Comparison of ENCODE assay signal across 7 mouse cellular contexts in genomic region chr9:87843898-87844297, GRCm38 (mm10).
DNase-seq lines count a peak whose midpoint lies in the region; ATAC-seq and TF ChIP-seq lines count a peak whose summit lies in the region.

No protein-coding gene starts in this region.

- peak; percentile 5 to 74 for DNase-seq in left cerebral cortex, postnatal 10 days (ENCODE audit: extremely low spot score in 1 of 2, low spot score in 2 of 2)
- no peak for DNase-seq in left cerebral cortex, adult 11 months (ENCODE audit: low spot score)
- DNase-seq in cerebellum, adult 2 months, result peak; percentile 72 to 88
- DNase-seq in forelimb bud, embryonic 11.5 days (ENCODE audit: low read depth, low spot score), result peak; percentile 59
- peak; percentile 3 to 8 for DNase-seq in kidney, postnatal 36 days

- no peaks in the 10 kb centered on the region for H3K27me3 ChIP-seq in cerebellum, adult 2 months (ENCODE audit: control insufficient read depth, insufficient read depth, low read length)
- H3K27me3 ChIP-seq in hindbrain, embryonic 13.5 days, result no peaks in the 10 kb centered on the region

- H3K27ac ChIP-seq in cerebellum, adult 2 months (ENCODE audit: insufficient read depth, low read length), result no peak overlapping the region
- H3K27ac ChIP-seq in hindbrain, embryonic 13.5 days, result no peak overlapping the region

- no peak overlapping the region for H3K9ac ChIP-seq in hindbrain, embryonic 13.5 days

- no peak for TF ChIP-seq CTCF in cerebellum, adult 2 months (IDR thresholded peaks at IDR 0.05; ENCODE audit: borderline replicate concordance, insufficient read depth, low read depth, low read length)

- no peaks in the 10 kb centered on the region for H3K9me3 ChIP-seq in hindbrain, embryonic 13.5 days

- 6% methylated on average over 6 of the region's 6 CpGs for WGBS in cerebellum, adult 2 months
- 71% methylated on average over 6 of the region's 6 CpGs for WGBS in hindbrain, embryonic 13.5 days

- H3K36me3 ChIP-seq in hindbrain, embryonic 13.5 days, result no peaks in the 10 kb centered on the region

- no peak overlapping the region for H3K4me2 ChIP-seq in hindbrain, embryonic 13.5 days

- H3K4me3 ChIP-seq in cerebellum, adult 2 months (replicated peaks; ENCODE audit: insufficient read depth, low read depth, low read length), result no peak overlapping the region
- H3K4me3 ChIP-seq in hindbrain, embryonic 13.5 days, result no peak overlapping the region

- intact Hi-C loops in left cerebral cortex, postnatal 10 days (cut with DNase I), result no loop called here

- TF ChIP-seq POLR2A in cerebellum, adult 2 months (IDR thresholded peaks at IDR 0.05; ENCODE audit: borderline replicate concordance, insufficient read depth, low read length), result no peak

- H3K4me1 ChIP-seq in cerebellum, adult 2 months (ENCODE audit: control insufficient read depth, insufficient read depth, low read length), result no peaks in the 10 kb centered on the region
- H3K4me1 ChIP-seq in hindbrain, embryonic 13.5 days (replicated peaks), result no peaks in the 10 kb centered on the region

- no peak for ATAC-seq in erythroblast, adult 5-6 weeks (replicated peaks; ENCODE audit: low FRiP score, poor library complexity, severe bottlenecking)
- no peak for ATAC-seq in hindbrain, embryonic 13.5 days (ENCODE audit: low FRiP score)
